In the genomic region with DNA sequence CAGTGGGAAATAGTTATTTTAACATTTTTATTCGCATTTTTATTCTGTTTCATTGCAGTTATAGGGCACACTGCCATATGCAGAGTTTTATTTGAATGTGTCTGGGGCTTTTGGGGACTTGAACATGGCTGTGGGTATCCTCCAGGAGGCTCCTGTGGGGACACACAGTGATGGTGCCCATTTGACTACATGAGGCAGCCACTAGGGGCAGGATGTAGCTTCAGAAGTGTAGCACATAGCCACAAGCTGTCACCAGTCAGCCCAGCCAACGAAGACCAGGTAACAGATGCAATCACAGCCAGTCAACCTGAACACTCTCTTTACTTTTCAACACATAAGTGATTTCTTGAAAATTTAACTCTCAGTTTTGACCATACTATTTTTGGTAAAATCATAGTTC, we compare ENCODE assay signal across 12 mouse cellular contexts.
DNase-seq lines count a peak whose midpoint lies in the region; ATAC-seq and TF ChIP-seq lines count a peak whose summit lies in the region.
"Had no signal": no experiment of that assay in that cellular context is flagged by ENCODE, and none has a peak within 500 bp of the region (broad histone marks: within the 10 kb centered on the region; RNA-seq: fewer than 3 reads in every experiment).

No protein-coding gene starts in this region.

- H3K9ac ChIP-seq in kidney, embryonic 16.5 days (replicated peaks; ENCODE audit: low read length) = no peak overlapping the region
- H3K9ac ChIP-seq in stomach, postnatal 0 days (ENCODE audit: low read length) = no peak overlapping the region
- H3K9ac ChIP-seq: liver, embryonic 13.5 days had no signal

- H3K27me3 ChIP-seq in kidney, embryonic 16.5 days (ENCODE audit: insufficient read depth, low read length) = no peaks in the 10 kb centered on the region
- H3K27me3 ChIP-seq in stomach, postnatal 0 days (ENCODE audit: control insufficient read depth, insufficient read depth, low read length) = no peaks in the 10 kb centered on the region
- H3K27me3 ChIP-seq: liver, embryonic 13.5 days had no signal

- H3K4me2 ChIP-seq in kidney, embryonic 16.5 days (replicated peaks; ENCODE audit: low read depth, low read length) = no peak overlapping the region
- H3K4me2 ChIP-seq in stomach, postnatal 0 days (replicated peaks; ENCODE audit: low read depth) = no peak overlapping the region
- H3K4me2 ChIP-seq: liver, embryonic 13.5 days had no signal

- no peak for ATAC-seq in kidney, embryonic 16.5 days (ENCODE audit: low FRiP score, low TSS enrichment)
- no peak for ATAC-seq in stomach, postnatal 0 days (ENCODE audit: low FRiP score, low TSS enrichment)

- H3K4me3 ChIP-seq in kidney, embryonic 16.5 days (ENCODE audit: low read length) = no peak overlapping the region
- H3K4me3 ChIP-seq in stomach, postnatal 0 days (ENCODE audit: low read depth, low read length) = no peak overlapping the region
- H3K4me3 ChIP-seq: liver, embryonic 13.5 days had no signal

- no peaks in the 10 kb centered on the region for H3K4me1 ChIP-seq in kidney, embryonic 16.5 days (ENCODE audit: insufficient read depth, low read length)
- no peaks in the 10 kb centered on the region for H3K4me1 ChIP-seq in stomach, postnatal 0 days (replicated peaks; ENCODE audit: control insufficient read depth, insufficient read depth)
- H3K4me1 ChIP-seq: liver, embryonic 13.5 days had no signal

- peak; percentile 41 for TF ChIP-seq CTCF in stomach, postnatal 0 days (IDR thresholded peaks at IDR 0.05; ENCODE audit: low read depth)

- DNase-seq in kidney, postnatal 10 days = peak; percentile 13
- DNase-seq in thymus, postnatal 4 days = peak; percentile 12
- DNase-seq in thymus, postnatal 0 days (ENCODE audit: low spot score) = no peak
- peak; percentile 33 for DNase-seq in cerebellum, adult 8-10 months
- no peak for DNase-seq in stomach, postnatal 0 days (ENCODE audit: low spot score)
- no peak for DNase-seq in right cerebral cortex, adult 2 months (ENCODE audit: low spot score in 2 of 2)
- no peak for DNase-seq in layer of hippocampus, adult 9-10 months (ENCODE audit: low spot score)
- DNase-seq: gastrocnemius, postnatal 10 days; heart, postnatal 14 days; liver, embryonic 13.5 days had no signal

- H3K27ac ChIP-seq in kidney, embryonic 16.5 days (ENCODE audit: low read length) = no peak overlapping the region
- H3K27ac ChIP-seq in stomach, postnatal 0 days (replicated peaks) = no peak overlapping the region
- H3K27ac ChIP-seq: liver, embryonic 13.5 days had no signal

- no peak for TF ChIP-seq EP300 in stomach, postnatal 0 days (optimal IDR thresholded peaks at IDR 0.05)

- 38% methylated on average over 2 of the region's 2 CpGs for WGBS in kidney, embryonic 16.5 days
- whole genome bisulfite sequencing in stomach, postnatal 0 days = 43% methylated on average over 2 of the region's 2 CpGs

- no peaks in the 10 kb centered on the region for H3K9me3 ChIP-seq in kidney, embryonic 16.5 days (ENCODE audit: low read length)
- H3K9me3 ChIP-seq in stomach, postnatal 0 days (ENCODE audit: control insufficient read depth, low read length) = no peaks in the 10 kb centered on the region
- H3K9me3 ChIP-seq: G1E; liver, embryonic 13.5 days had no signal

- H3K36me3 ChIP-seq in kidney, embryonic 16.5 days (ENCODE audit: insufficient read depth, low read length) = no peaks in the 10 kb centered on the region
- no peaks in the 10 kb centered on the region for H3K36me3 ChIP-seq in stomach, postnatal 0 days (ENCODE audit: control insufficient read depth, insufficient read depth, low read length)
- H3K36me3 ChIP-seq: G1E; liver, embryonic 13.5 days had no signal

Comparison
In these comparisons a context has a peak if more than half of its experiments do, and no peak if none do; other contexts are left out.
1. DNase-seq: peak in kidney, postnatal 10 days (single experiment), thymus, postnatal 4 days (single experiment) and cerebellum, adult 8-10 months (single experiment); none in thymus, postnatal 0 days (single experiment), stomach, postnatal 0 days (single experiment), right cerebral cortex, adult 2 months (0 of 2) and layer of hippocampus, adult 9-10 months (single experiment).